Mouse (Mus musculus) lung, postnatal 0 days (tissue): ENCODE results near the gene Gm20388.
"Not testable (repeated sequence)": the region's sequence is repeated elsewhere in the genome, so short reads cannot be mapped to it uniquely, and the experiment has no call there.

Experiments used
- CTCF ChIP-seq: IDR thresholded peaks from 2 replicates; pipeline ENCODE4 v1.5.1; 2016; ENCODE audit warnings: antibody characterized with exemption, mild to moderate bottlenecking
- EP300 ChIP-seq: IDR thresholded peaks from 2 replicates; pipeline ENCODE4 v1.6.1; 2016; ENCODE audit warnings: antibody characterized with exemption, mild to moderate bottlenecking, control low read depth

DNA sequence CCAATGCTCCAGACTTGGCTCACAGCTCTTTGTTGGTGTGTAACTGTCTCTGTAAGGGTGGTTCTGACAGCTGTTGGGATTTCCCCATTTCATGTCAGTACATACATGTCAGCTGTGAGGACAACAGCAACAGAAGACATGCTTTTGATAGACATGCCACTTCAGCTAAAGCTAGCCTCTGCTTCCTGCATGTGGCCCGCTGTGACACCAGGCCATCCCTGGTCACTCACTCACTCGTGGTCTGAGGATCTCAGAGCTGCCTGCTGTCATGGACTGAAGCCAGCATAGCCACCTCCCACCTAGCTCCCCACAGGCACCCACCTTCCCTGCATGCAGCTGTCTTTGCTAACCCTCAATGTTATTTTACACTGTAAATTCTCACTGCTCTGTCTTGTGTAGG is 1686.9 kb downstream of the Gm20388 start:
- TF ChIP-seq EP300, CTCF: not testable (repeated sequence)
